Mouse (Mus musculus): ENCODE results near the gene Ldlrap1. TPM values are rescaled to one million over a fixed set of nuclear protein-coding genes. Genes with fewer than 3 reads are reported as not detected.

The Ldlrap1 gene
- polyA plus RNA-seq, 1 experiment from 2014 or later: 22.2 TPM

DNA sequence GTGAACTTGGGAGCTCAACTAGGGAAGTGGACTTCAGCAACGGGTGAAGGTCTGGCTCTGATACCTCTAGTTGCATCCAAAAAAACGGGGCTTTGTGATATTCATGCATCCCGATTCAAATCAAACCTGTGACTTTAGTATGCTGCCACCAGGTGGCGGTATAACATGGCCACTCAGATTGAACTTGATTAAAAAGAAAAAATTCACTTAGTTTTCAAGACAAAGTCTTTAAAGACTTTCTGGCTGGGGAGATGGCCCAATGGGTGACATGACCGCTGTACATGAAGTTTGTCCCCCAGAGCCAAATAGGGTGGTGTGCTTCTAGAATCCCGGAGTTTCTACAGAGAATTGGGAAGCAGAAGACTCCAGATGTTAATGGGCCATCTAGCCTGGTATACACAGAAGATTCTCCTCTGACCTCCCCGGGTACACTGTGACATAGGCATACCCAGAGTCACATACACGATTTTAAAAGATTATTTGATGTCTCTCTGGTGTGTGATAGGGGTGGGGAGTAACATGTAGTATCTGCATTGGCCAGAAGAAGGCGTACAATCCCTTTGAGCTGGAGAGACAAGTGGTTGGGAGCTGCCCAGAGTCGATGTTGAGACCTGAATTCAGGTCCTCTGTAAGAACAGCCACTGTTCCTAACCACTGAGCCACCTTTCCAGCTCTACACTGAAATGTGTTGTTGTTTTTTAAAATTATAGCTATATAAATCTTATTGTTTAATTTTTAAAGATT is 25.6 kb upstream of the Ldlrap1 start:
- Histone ChIP-seq H3K9me3 (ENCODE audit: low read depth, low read length) (no peaks in the 10 kb centered on the region), H3K4me2 (no peak overlapping the region), H3K4me1 (ENCODE audit: insufficient read depth) (0 out of 2 replicates have a peak, but pooled peaks cover 4% of the 10 kb centered on the region), H3K9ac (no peak overlapping the region), H3K27ac (ENCODE audit: low read depth) (no peak overlapping the region), H3K27me3 (ENCODE audit: insufficient read depth, low read length) (no peaks in the 10 kb centered on the region), H3K4me3 (ENCODE audit: low read depth, low read length) (no peak overlapping the region), H3K36me3 (ENCODE audit: insufficient read depth) (no peaks in the 10 kb centered on the region)
- 41% methylated on average over 10 of the region's 10 CpGs for WGBS
- peak; percentile 85 for TF ChIP-seq CTCF (IDR thresholded peaks at IDR 0.05; ENCODE audit: low read depth)
- ATAC-seq (ENCODE audit: insufficient read depth): no peak
- DNase-seq: peak; percentile 85

- H3K27ac ChIP-seq (ENCODE audit: low read depth): no peak overlapping the region
- H3K9ac ChIP-seq: no peak overlapping the region
- no peaks in the 10 kb centered on the region for H3K9me3 ChIP-seq (ENCODE audit: low read depth, low read length)
- DNase-seq (no peak), ATAC-seq (ENCODE audit: insufficient read depth) (no peak)
- H3K4me3 ChIP-seq (ENCODE audit: low read depth, low read length): no peak overlapping the region
- no peaks in the 10 kb centered on the region for H3K27me3 ChIP-seq (ENCODE audit: insufficient read depth, low read length)
- WGBS: 42% methylated on average over 6 of the region's 6 CpGs
- no peaks in the 10 kb centered on the region for H3K36me3 ChIP-seq (ENCODE audit: insufficient read depth)
- no peak for TF ChIP-seq CTCF (IDR thresholded peaks at IDR 0.05; ENCODE audit: low read depth)
- H3K4me1 ChIP-seq (ENCODE audit: insufficient read depth): no peaks in the 10 kb centered on the region
- no peak overlapping the region for H3K4me2 ChIP-seq
These were observed 23.9 kb upstream of the Ldlrap1 start for GRCm38 (mm10) chr4:134791731-134792130.

DNA sequence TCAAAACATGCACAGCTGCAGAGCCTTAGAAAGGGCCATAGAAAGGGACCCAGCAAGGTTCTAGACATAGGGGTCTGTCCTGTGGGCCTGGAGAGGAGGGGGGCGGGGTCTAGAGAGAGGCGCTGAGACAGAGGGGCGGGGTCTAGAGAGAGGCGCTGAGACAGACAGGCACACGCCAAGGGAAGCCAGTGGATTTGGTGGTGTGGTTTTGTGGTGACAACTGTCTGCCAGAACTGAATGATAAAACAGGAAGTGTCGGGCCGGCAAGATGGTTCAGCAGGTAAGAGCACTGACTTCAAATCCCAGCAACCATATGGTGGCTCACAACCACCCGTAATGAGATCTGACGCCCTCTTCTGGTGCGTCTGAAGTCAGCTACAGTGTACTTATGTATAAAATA is 19.1 kb upstream of the Ldlrap1 start:
- Histone ChIP-seq H3K4me3 (ENCODE audit: low read depth, low read length) (no peak overlapping the region), H3K27ac (ENCODE audit: low read depth) (no peak overlapping the region), H3K4me1 (ENCODE audit: insufficient read depth) (no peaks in the 10 kb centered on the region), H3K27me3 (ENCODE audit: insufficient read depth, low read length) (no peaks in the 10 kb centered on the region), H3K4me2 (no peak overlapping the region), H3K36me3 (ENCODE audit: insufficient read depth) (no peaks in the 10 kb centered on the region), H3K9ac (no peak overlapping the region), H3K9me3 (ENCODE audit: low read depth, low read length) (no peaks in the 10 kb centered on the region)
- WGBS: 31% methylated on average over 10 of the region's 10 CpGs
- DNase-seq (no peak), ATAC-seq (ENCODE audit: insufficient read depth) (peak; percentile 47; the same call in 1 of the 2 replicates)
- TF ChIP-seq CTCF (IDR thresholded peaks at IDR 0.05; ENCODE audit: low read depth): no peak

- 49% methylated on average over 5 of the region's 5 CpGs for WGBS
- H3K36me3 ChIP-seq (ENCODE audit: insufficient read depth): no peaks in the 10 kb centered on the region
- no peaks in the 10 kb centered on the region for H3K9me3 ChIP-seq (ENCODE audit: low read depth, low read length)
- H3K4me2 ChIP-seq: no peak overlapping the region
- H3K27me3 ChIP-seq (ENCODE audit: insufficient read depth, low read length): no peaks in the 10 kb centered on the region
- ATAC-seq (ENCODE audit: insufficient read depth) (no peak), DNase-seq (peak; percentile 77)
- H3K4me1 ChIP-seq (ENCODE audit: insufficient read depth): no peaks in the 10 kb centered on the region
- no peak overlapping the region for H3K4me3 ChIP-seq (ENCODE audit: low read depth, low read length)
- no peak overlapping the region for H3K9ac ChIP-seq
- peak; percentile 57 for TF ChIP-seq CTCF (IDR thresholded peaks at IDR 0.05; ENCODE audit: low read depth)
- no peak overlapping the region for H3K27ac ChIP-seq (ENCODE audit: low read depth)
These were observed 16.9 kb upstream of the Ldlrap1 start for GRCm38 (mm10) chr4:134784701-134785100.

DNA sequence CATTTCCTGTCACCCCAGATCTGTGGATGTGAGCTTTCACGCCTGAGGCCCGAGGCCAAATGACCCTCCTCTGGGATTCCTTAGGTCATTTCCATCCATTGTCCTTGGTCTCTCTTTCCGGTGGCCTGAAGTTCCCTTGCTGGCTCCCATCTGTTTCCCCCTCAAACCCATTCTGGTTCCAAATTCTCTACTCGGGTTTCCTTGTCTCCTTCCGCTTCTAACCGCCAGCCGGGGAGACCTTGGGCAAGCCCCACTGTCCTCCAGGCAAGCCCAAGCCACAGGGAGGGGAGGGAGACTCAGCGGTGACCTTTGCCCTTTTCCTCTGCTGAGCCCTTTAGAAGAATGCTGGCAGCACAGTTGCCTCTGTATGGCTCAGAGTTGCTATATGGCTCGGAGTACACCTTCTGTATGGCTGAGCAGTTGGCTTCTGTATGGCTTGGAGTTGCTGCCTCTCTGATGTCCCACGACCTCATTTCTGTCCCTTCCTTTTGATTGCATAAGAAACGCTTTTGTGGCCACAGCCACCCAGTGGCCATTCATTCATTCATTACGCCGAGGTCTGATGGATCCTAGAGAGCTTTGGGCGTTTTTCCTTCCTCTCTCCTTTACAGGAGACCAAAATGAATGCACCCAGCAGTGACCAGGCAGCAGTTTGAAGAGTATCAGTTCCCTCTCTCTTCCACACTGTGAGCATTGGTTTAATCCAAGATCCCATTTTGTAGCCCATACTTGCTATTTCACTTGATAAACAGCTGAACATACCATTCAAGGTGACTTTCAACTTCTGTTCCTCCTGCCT is 11.5 kb upstream of the Ldlrap1 start:
- H3K27me3 ChIP-seq (ENCODE audit: insufficient read depth, low read length): no peaks in the 10 kb centered on the region
- H3K4me2 ChIP-seq: no peak overlapping the region
- no peak for ATAC-seq (ENCODE audit: insufficient read depth)
- H3K9me3 ChIP-seq (ENCODE audit: low read depth, low read length): no peaks in the 10 kb centered on the region
- H3K9ac ChIP-seq: no peak overlapping the region
- H3K27ac ChIP-seq (ENCODE audit: low read depth): peak overlapping the region; percentile 38; the same call in 1 of the 2 replicates
- H3K36me3 ChIP-seq (ENCODE audit: insufficient read depth): no peaks in the 10 kb centered on the region
- peaks cover 8% of the 10 kb centered on the region; the same call in 1 of the 2 replicates for H3K4me1 ChIP-seq (ENCODE audit: insufficient read depth)
- 47% methylated on average over 14 of the region's 14 CpGs for WGBS
- DNase-seq: peak; percentile 67
- no peak overlapping the region for H3K4me3 ChIP-seq (ENCODE audit: low read depth, low read length)
- TF ChIP-seq CTCF (IDR thresholded peaks at IDR 0.05; ENCODE audit: low read depth): no peak

DNA sequence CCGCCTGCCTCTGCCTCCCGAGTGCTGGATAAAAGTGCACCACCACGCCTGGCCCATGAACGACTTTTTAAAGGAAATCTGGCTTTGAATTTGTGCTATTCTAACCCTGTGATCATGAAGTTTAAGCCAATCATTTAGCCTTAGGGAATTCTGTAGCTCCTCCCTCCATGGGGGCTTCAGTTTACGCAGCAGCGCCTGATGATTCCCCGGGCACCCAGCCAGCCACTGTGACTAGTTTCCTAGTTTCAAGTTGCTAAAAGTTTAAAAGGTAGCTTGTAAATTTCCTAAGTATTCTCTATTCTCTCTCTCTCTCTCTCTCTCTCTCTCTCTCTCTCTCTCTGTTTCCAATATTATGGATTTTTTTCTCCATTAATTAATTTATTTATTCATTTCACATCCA is 8.4 kb upstream of the Ldlrap1 start:
- Histone ChIP-seq H3K27me3 (ENCODE audit: insufficient read depth, low read length) (no peaks in the 10 kb centered on the region), H3K4me3 (ENCODE audit: low read depth, low read length) (no peak overlapping the region), H3K36me3 (ENCODE audit: insufficient read depth) (no peaks in the 10 kb centered on the region), H3K4me2 (no peak overlapping the region), H3K9ac (no peak overlapping the region), H3K4me1 (ENCODE audit: insufficient read depth) (peaks cover 8% of the 10 kb centered on the region; the same call in 1 of the 2 replicates), H3K9me3 (ENCODE audit: low read depth, low read length) (no peaks in the 10 kb centered on the region), H3K27ac (ENCODE audit: low read depth) (peak overlapping the region; percentile 1; the same call in 1 of the 2 replicates)
- WGBS: 38% methylated on average over 7 of the region's 7 CpGs
- ATAC-seq (ENCODE audit: insufficient read depth) (peak; percentile 32; the same call in 1 of the 2 replicates), DNase-seq (peak; percentile 91)
- no peak for TF ChIP-seq CTCF (IDR thresholded peaks at IDR 0.05; ENCODE audit: low read depth)

Data from lung, embryonic 14.5 days (tissue).